Mouse (Mus musculus): ENCODE results near the gene Pcbp2. TPM values are rescaled to one million over a fixed set of nuclear protein-coding genes. Genes with fewer than 3 reads are reported as not detected.

Pcbp2 gene
- polyA plus RNA-seq, 1 experiment, result 892 TPM

DNA sequence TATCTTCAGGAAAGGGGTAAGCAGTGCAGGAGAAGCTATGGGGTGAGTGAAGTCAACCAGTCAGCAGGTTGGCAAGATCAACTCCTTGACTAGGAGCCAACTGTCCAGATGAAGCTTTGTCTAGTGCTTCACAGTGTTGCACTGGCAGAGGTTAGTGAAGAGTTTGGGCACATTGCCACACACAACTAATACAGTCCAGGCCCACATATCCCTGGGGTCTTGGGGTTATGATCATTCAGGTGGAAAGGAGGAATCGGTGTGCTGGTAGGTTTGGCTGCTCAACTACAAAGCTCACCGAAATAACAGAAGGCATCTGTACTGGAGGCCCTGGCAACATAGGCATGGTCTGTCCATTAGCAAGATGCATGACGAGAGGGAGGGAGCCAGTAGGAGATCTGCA is 77.1 kb downstream of the Pcbp2 start:
- peaks cover 64% of the 10 kb centered on the region for H3K36me3 ChIP-seq (ENCODE audit: control insufficient read depth, insufficient read depth)
- no peaks in the 10 kb centered on the region for H3K79me2 ChIP-seq (ENCODE audit: control insufficient read depth, insufficient read depth)
- H3ac ChIP-seq (ENCODE audit: control insufficient read depth, insufficient read length), result no peak overlapping the region
- H3K4me2 ChIP-seq (ENCODE audit: low read depth), result no peak overlapping the region
- TF ChIP-seq POLR2AphosphoS2 (IDR thresholded peaks at IDR 0.05; ENCODE audit: insufficient read length, low read depth) (no peak), USF1 (IDR thresholded peaks at IDR 0.05; ENCODE audit: low read depth) (no peak), SRF (IDR thresholded peaks at IDR 0.05; ENCODE audit: control insufficient read depth, insufficient read length, low read depth) (no peak), MYOD1 (IDR thresholded peaks at IDR 0.05; ENCODE audit: control insufficient read depth in 1 of 3, insufficient read length in 2 of 3, low read depth in 2 of 3) (no peak)
- no peaks in the 10 kb centered on the region for H3K27me3 ChIP-seq (ENCODE audit: control insufficient read depth, insufficient read depth, insufficient read length)
- no peak overlapping the region for H3K4me3 ChIP-seq

Other genes with a start within 250 kb of the Pcbp2 start
- 2.0 TPM for gene Itgb7, start 238.6 kb upstream of the Pcbp2 start, polyA plus RNA-seq (2012; fragmentation: generic; extraction: Trizol)
- gene Rarg, start 213.0 kb upstream of the Pcbp2 start, polyA plus RNA-seq (2012; fragmentation: generic; extraction: Trizol), result 63.8 TPM
- not detected for gene Gm9918, start 200.0 kb upstream of the Pcbp2 start, polyA plus RNA-seq (2012; fragmentation: generic; extraction: Trizol)
- 83.3 TPM for gene Mfsd5, start 191.1 kb upstream of the Pcbp2 start, polyA plus RNA-seq (2012; fragmentation: generic; extraction: Trizol)
- 16.7 TPM for gene Espl1, start 174.3 kb upstream of the Pcbp2 start, polyA plus RNA-seq (2012; fragmentation: generic; extraction: Trizol)
- 476 TPM for gene Pfdn5, start 144.4 kb upstream of the Pcbp2 start, polyA plus RNA-seq (2012; fragmentation: generic; extraction: Trizol)
- 97.0 TPM for gene Myg1, start 138.8 kb upstream of the Pcbp2 start, polyA plus RNA-seq (2012; fragmentation: generic; extraction: Trizol)
- gene Aaas, start 119.8 kb upstream of the Pcbp2 start, polyA plus RNA-seq (2012; fragmentation: generic; extraction: Trizol), result 57.5 TPM
- 0.24 TPM for gene Sp7, start 103.4 kb upstream of the Pcbp2 start, polyA plus RNA-seq (2012; fragmentation: generic; extraction: Trizol)
- 11.7 TPM for gene Sp1, start 64.4 kb upstream of the Pcbp2 start, polyA plus RNA-seq (2012; fragmentation: generic; extraction: Trizol)
- gene Amhr2, start 25.2 kb upstream of the Pcbp2 start, polyA plus RNA-seq (2012; fragmentation: generic; extraction: Trizol), result 0.32 TPM
- gene Prr13, start 11.5 kb upstream of the Pcbp2 start, polyA plus RNA-seq (2012; fragmentation: generic; extraction: Trizol), result 92.9 TPM
- gene Gm10337, start 33.2 kb downstream of the Pcbp2 start, polyA plus RNA-seq (2012; fragmentation: generic; extraction: Trizol), result not detected
- gene Map3k12, start 46.5 kb downstream of the Pcbp2 start, polyA plus RNA-seq (2012; fragmentation: generic; extraction: Trizol), result 5.9 TPM
- 76.2 TPM for gene Tarbp2, start 47.7 kb downstream of the Pcbp2 start, polyA plus RNA-seq (2012; fragmentation: generic; extraction: Trizol)
- 0.84 TPM for gene Npff, start 54.4 kb downstream of the Pcbp2 start, polyA plus RNA-seq (2012; fragmentation: generic; extraction: Trizol)
- gene Gm28047, start 154.5 kb downstream of the Pcbp2 start, polyA plus RNA-seq (2012; fragmentation: generic; extraction: Trizol), result not detected
- gene Atf7, start 154.9 kb downstream of the Pcbp2 start, polyA plus RNA-seq (2012; fragmentation: generic; extraction: Trizol), result 33.7 TPM
- 947 TPM for gene Atp5g2, start 201.8 kb downstream of the Pcbp2 start, polyA plus RNA-seq (2012; fragmentation: generic; extraction: Trizol)